Mouse (Mus musculus): ENCODE results near the gene Cdk5r2.

DNA sequence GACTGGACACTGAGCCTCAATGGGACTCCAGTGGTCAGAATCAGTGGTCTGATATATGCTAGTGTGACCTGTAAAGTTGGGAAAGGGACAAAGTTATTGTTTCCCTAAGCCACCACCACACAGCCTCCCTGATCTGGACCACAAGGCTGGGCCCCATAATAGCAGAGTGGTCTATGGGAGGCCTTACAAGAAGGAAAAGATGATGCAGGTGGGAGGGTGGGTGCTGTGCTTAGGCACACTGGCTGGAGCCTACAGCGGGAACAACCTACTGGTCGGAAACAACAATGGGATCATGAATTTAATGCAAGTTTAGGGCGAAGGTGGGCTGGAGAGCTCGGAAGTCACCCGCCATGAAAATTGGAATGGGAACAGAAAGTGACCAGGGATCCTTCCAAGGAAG lies 48.9 kb upstream of the Cdk5r2 start:
- TF ChIP-seq EP300 (IDR thresholded peaks at IDR 0.05; ENCODE audit: low read depth), result no peak
- TF ChIP-seq CTCF (IDR thresholded peaks at IDR 0.05; ENCODE audit: low read depth), result no peak

Data from liver, embryonic 14.5 days (tissue).